Mouse (Mus musculus): ENCODE results near the gene Pou3f3.

Pou3f3 gene

GRCm38 (mm10) chr1:42695578-42695915 is at the start of gene Pou3f3:
Gene Pou3f3, plus strand, starts transcription at chr1:42695768.
- DNase-seq = peak; percentile 56 to 64

- DNase-seq = no peak
Measured at GRCm38 (mm10) chr1:42648366-42648935, 47.1 kb upstream of the Pou3f3 start.

GRCm38 (mm10) chr1:42651461-42651860 is 44.1 kb upstream of the Pou3f3 start:
- DNase-seq = no peak

GRCm38 (mm10) chr1:42667546-42667945 is 28.0 kb upstream of the Pou3f3 start:
- no peak for DNase-seq

- DNase-seq = no peak
Measured at GRCm38 (mm10) chr1:42680673-42681072, 14.9 kb upstream of the Pou3f3 start.

- DNase-seq = no peak
Measured at GRCm38 (mm10) chr1:42681762-42682161, 13.8 kb upstream of the Pou3f3 start.

GRCm38 (mm10) chr1:42683861-42684260 is 11.7 kb upstream of the Pou3f3 start:
- DNase-seq = no peak

- DNase-seq = no peak
Measured at GRCm38 (mm10) chr1:42684345-42684744, 11.2 kb upstream of the Pou3f3 start.

- peak; percentile 25 to 31 for DNase-seq
Measured at GRCm38 (mm10) chr1:42684783-42685182, 10.8 kb upstream of the Pou3f3 start.

GRCm38 (mm10) chr1:42685321-42685960 is 10.1 kb upstream of the Pou3f3 start:
- DNase-seq = no peak

- peak in 1 of 2 experiments; percentile 23 for DNase-seq
Measured at GRCm38 (mm10) chr1:42686194-42687131, 9.1 kb upstream of the Pou3f3 start.

GRCm38 (mm10) chr1:42687271-42687670 is 8.3 kb upstream of the Pou3f3 start:
- no peak for DNase-seq

GRCm38 (mm10) chr1:42687756-42688540 is 7.6 kb upstream of the Pou3f3 start:
- DNase-seq = no peak

GRCm38 (mm10) chr1:42688541-42689125 is 6.9 kb upstream of the Pou3f3 start:
- no peak for DNase-seq

GRCm38 (mm10) chr1:42690024-42690575 is 5.5 kb upstream of the Pou3f3 start:
- no peak for DNase-seq

GRCm38 (mm10) chr1:42691202-42692170 is 4.1 kb upstream of the Pou3f3 start:
- DNase-seq = peak; percentile 74 to 77

GRCm38 (mm10) chr1:42692221-42692620 is 3.3 kb upstream of the Pou3f3 start:
- DNase-seq = no peak

- DNase-seq = peak in 1 of 2 experiments; percentile 17
Measured at GRCm38 (mm10) chr1:42693101-42693715, 2.4 kb upstream of the Pou3f3 start.

GRCm38 (mm10) chr1:42693852-42694251 is 1.7 kb upstream of the Pou3f3 start:
- DNase-seq = peak in 1 of 2 experiments; percentile 42

GRCm38 (mm10) chr1:42694290-42694664 is 1.3 kb upstream of the Pou3f3 start:
- peak in 1 of 2 experiments; percentile 20 for DNase-seq
